Mouse (Mus musculus) embryonic facial prominence, embryonic 12.5 days (tissue): ENCODE measurements around the gene March10. TPM values are rescaled to one million over a fixed set of nuclear protein-coding genes. Genes with fewer than 3 reads are reported as not detected.

Source experiments
- ATAC-seq: fragments of 200-750 bp; cut with Nextera tagmentation; 2 replicates; pipeline ENCODE4 v1.8.0; 2017; ENCODE audit not compliant: insufficient number of reproducible peaks, insufficient read depth, low FRiP score, low TSS enrichment
- H3K27ac ChIP-seq: fragments of 300-500 bp; sonication (generic); 2 replicates; pipeline ENCODE4 v1.5.1; 2016; ENCODE audit warnings: mild to moderate bottlenecking
- H3K27me3 ChIP-seq: fragments of 300-500 bp; sonication (generic); 2 replicates; pipeline ENCODE4 v1.6.1; 2016; ENCODE audit warnings: mild to moderate bottlenecking, moderate library complexity
- H3K36me3 ChIP-seq: fragments of 300-500 bp; sonication (generic); 2 replicates; pipeline ENCODE4 v1.6.1; 2016; ENCODE audit warnings: mild to moderate bottlenecking
- H3K4me1 ChIP-seq: fragments of 300-500 bp; sonication (generic); 2 replicates; pipeline ENCODE4 v1.6.1; 2016
- H3K4me2 ChIP-seq: fragments of 300-500 bp; sonication (generic); replicated peaks from 2 replicates; pipeline ENCODE4 v1.6.1; 2016; ENCODE audit warnings: mild to moderate bottlenecking, moderate library complexity
- H3K4me3 ChIP-seq: fragments of 300-500 bp; sonication (generic); 2 replicates; pipeline ENCODE4 v1.5.1; 2016; ENCODE audit warnings: mild to moderate bottlenecking
- H3K9ac ChIP-seq: fragments of 300-500 bp; sonication (generic); 2 replicates; pipeline ENCODE4 v1.6.1; 2016; ENCODE audit warnings: mild to moderate bottlenecking, moderate library complexity
- H3K9me3 ChIP-seq: fragments of 300-500 bp; sonication (generic); 2 replicates; pipeline ENCODE4 v1.6.1; 2016; ENCODE audit warnings: mild to moderate bottlenecking, moderate library complexity
- WGBS: fragments of 180-500 bp; shearing (Covaris S2); methylation state at CpG from one replicate; pipeline ENCODE4 v1.1.7; 2016; 5-methylcytosine and 5-hydroxymethylcytosine counted together
- polyA plus RNA-seq: library from polyadenylated mRNA; unstranded; fragments of >200 nt; fragmentation: Nextera tagmentation; extraction: Ambion mirVana; gene quantifications from 2 replicates; pipeline ENCODE4 v1.2.1, GENCODE M21; 2016

The March10 gene
- polyA plus RNA-seq, 1 experiment from 2014 or later: 0.18 TPM

- ATAC-seq: no peak
Observed at GRCm38 (mm10) chr11:105465488-105465887, 9.0 kb upstream of the March10 start.

DNA sequence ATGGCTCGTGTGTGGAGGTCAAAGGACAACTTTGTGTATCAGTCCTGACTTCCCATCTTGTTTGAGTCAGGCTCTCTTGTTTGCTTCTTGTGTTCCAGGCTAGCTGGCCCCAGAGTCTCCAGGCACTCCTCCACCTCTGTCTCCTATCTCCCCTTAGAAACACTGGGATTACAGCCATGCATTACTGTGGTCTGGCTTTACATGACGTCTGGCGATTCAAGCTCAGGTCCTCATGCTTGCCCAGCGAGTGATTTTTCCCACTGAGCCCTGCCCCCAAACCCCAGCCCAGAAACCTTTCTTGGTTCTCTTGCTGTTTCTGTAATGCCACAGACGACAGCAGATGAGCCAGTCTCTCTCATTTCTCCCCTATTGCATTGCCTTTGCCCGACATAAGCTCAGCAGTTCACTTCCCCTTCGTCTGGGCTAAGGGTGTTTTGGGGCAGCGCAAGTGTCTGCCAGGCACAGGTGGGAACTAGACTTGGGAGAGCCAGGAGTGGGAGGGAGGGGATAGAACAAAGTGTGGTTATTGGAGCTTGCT lies 8.0 kb upstream of the March10 start:
- ATAC-seq: no peak
- Histone ChIP-seq H3K4me3 (no peak overlapping the region), H3K36me3 (no peaks in the 10 kb centered on the region), H3K27me3 (no peaks in the 10 kb centered on the region), H3K27ac (no peak overlapping the region), H3K4me2 (no peak overlapping the region), H3K4me1 (peaks cover 23% of the 10 kb centered on the region), H3K9me3 (no peaks in the 10 kb centered on the region), H3K9ac (no peak overlapping the region)
- 74% methylated on average over 8 of the region's 8 CpGs for WGBS

More at GRCm38 (mm10) chr11:105465488-105465887, 9.0 kb upstream of the March10 start:
- Histone ChIP-seq H3K4me2 (no peak overlapping the region), H3K4me1 (peaks cover 23% of the 10 kb centered on the region), H3K27ac (no peak overlapping the region), H3K27me3 (no peaks in the 10 kb centered on the region), H3K9ac (no peak overlapping the region), H3K4me3 (no peak overlapping the region), H3K36me3 (no peaks in the 10 kb centered on the region), H3K9me3 (no peaks in the 10 kb centered on the region)
- WGBS: 67% methylated on average over 9 of the region's 9 CpGs

DNA sequence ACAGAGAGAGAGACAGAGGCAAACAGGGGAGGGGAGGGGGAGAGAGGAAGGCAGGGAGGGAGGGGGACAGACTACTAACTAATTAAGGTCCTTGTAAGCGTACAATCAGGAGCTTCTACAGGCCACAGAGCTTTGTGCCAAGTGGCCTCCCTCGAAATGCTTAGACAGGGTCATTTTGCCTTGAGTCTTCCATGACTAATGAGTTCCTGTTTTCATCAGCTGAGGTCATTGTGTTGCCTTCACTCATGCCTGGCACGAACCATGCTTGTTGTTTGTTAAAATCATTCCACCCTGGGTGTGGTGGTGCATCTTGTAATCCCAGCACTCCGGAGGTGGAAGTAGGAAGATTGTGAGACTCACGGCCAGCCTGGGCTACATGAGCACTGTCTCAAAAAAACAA lies 3.4 kb upstream of the March10 start:
- Histone ChIP-seq H3K36me3 (no peaks in the 10 kb centered on the region), H3K9me3 (no peaks in the 10 kb centered on the region), H3K4me3 (no peak overlapping the region), H3K4me2 (no peak overlapping the region), H3K27me3 (no peaks in the 10 kb centered on the region), H3K27ac (no peak overlapping the region), H3K9ac (no peak overlapping the region), H3K4me1 (peaks cover 5% of the 10 kb centered on the region; the same call in 1 of the 2 replicates)
- WGBS: 43% methylated on average over 5 of the region's 5 CpGs
- ATAC-seq: no peak

- Histone ChIP-seq H3K4me3 (peak overlapping the region; percentile 57), H3K4me2 (peak overlapping the region; percentile 93), H3K27ac (no peak overlapping the region), H3K9me3 (no peaks in the 10 kb centered on the region), H3K4me1 (peaks cover 5% of the 10 kb centered on the region; the same call in 1 of the 2 replicates), H3K27me3 (no peaks in the 10 kb centered on the region), H3K36me3 (no peaks in the 10 kb centered on the region), H3K9ac (no peak overlapping the region)
- ATAC-seq: no peak
- 63% methylated on average over 7 of the region's 7 CpGs for WGBS
Observed at GRCm38 (mm10) chr11:105457041-105457440, 506 bp upstream of the March10 start.

GRCm38 (mm10) chr11:105455118-105455517 lies 1.4 kb downstream of the March10 start:
- no peaks in the 10 kb centered on the region for H3K36me3 ChIP-seq
- H3K4me2 ChIP-seq: no peak overlapping the region
- no peak overlapping the region for H3K9ac ChIP-seq
- no peak for ATAC-seq
- H3K27me3 ChIP-seq: no peaks in the 10 kb centered on the region
- WGBS: 90% methylated on average over 5 of the region's 5 CpGs
- H3K9me3 ChIP-seq: no peaks in the 10 kb centered on the region
- no peak overlapping the region for H3K4me3 ChIP-seq
- peaks cover 5% of the 10 kb centered on the region; the same call in 1 of the 2 replicates for H3K4me1 ChIP-seq
- H3K27ac ChIP-seq: no peak overlapping the region

DNA sequence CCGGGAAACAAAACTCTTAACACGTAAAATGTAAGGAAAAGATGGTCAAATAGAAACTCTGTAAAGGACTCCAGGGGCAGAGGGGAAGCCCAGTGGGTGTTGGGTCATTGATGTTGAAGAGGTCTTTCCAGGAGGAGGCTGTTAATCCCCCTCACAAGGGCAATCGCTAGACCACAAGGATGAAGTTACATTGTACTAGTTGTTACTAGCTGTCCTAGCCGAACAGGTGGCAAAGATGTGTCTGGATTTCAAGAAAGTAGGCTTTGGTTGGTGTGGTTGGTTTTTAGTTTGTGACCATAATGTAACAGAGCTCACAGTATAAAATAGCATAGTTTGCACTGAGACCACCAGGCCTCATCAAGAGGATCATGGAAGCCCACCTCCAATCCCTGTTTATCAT lies 3.5 kb downstream of the March10 start:
- H3K4me3 ChIP-seq: no peak overlapping the region
- ATAC-seq: no peak
- no peak overlapping the region for H3K27ac ChIP-seq
- no peaks in the 10 kb centered on the region for H3K27me3 ChIP-seq
- WGBS: 89% methylated on average over 4 of the region's 4 CpGs
- H3K9me3 ChIP-seq: no peaks in the 10 kb centered on the region
- H3K4me2 ChIP-seq: no peak overlapping the region
- H3K36me3 ChIP-seq: no peaks in the 10 kb centered on the region
- peaks cover 5% of the 10 kb centered on the region; the same call in 1 of the 2 replicates for H3K4me1 ChIP-seq
- H3K9ac ChIP-seq: no peak overlapping the region

- ATAC-seq: no peak
- no peak overlapping the region for H3K4me2 ChIP-seq
- WGBS: 85% methylated on average over 4 of the region's 4 CpGs
Observed at GRCm38 (mm10) chr11:105452504-105452903, 4.0 kb downstream of the March10 start.

GRCm38 (mm10) chr11:105451553-105452135 lies 4.9 kb downstream of the March10 start:
- Histone ChIP-seq H3K4me2 (no peak overlapping the region), H3K36me3 (no peaks in the 10 kb centered on the region), H3K9me3 (no peaks in the 10 kb centered on the region), H3K27me3 (no peaks in the 10 kb centered on the region), H3K27ac (no peak overlapping the region), H3K9ac (no peak overlapping the region), H3K4me1 (0 out of 2 replicates have a peak, but pooled peaks cover 4% of the 10 kb centered on the region), H3K4me3 (no peak overlapping the region)
- WGBS: 59% methylated on average over 7 of the region's 7 CpGs
- no peak for ATAC-seq

More at GRCm38 (mm10) chr11:105452504-105452903, 4.0 kb downstream of the March10 start:
- no peaks in the 10 kb centered on the region for H3K27me3 ChIP-seq
- no peak overlapping the region for H3K27ac ChIP-seq
- H3K4me3 ChIP-seq: no peak overlapping the region
- H3K36me3 ChIP-seq: no peaks in the 10 kb centered on the region
- no peak overlapping the region for H3K9ac ChIP-seq
- peaks cover 5% of the 10 kb centered on the region; the same call in 1 of the 2 replicates for H3K4me1 ChIP-seq
- no peaks in the 10 kb centered on the region for H3K9me3 ChIP-seq

DNA sequence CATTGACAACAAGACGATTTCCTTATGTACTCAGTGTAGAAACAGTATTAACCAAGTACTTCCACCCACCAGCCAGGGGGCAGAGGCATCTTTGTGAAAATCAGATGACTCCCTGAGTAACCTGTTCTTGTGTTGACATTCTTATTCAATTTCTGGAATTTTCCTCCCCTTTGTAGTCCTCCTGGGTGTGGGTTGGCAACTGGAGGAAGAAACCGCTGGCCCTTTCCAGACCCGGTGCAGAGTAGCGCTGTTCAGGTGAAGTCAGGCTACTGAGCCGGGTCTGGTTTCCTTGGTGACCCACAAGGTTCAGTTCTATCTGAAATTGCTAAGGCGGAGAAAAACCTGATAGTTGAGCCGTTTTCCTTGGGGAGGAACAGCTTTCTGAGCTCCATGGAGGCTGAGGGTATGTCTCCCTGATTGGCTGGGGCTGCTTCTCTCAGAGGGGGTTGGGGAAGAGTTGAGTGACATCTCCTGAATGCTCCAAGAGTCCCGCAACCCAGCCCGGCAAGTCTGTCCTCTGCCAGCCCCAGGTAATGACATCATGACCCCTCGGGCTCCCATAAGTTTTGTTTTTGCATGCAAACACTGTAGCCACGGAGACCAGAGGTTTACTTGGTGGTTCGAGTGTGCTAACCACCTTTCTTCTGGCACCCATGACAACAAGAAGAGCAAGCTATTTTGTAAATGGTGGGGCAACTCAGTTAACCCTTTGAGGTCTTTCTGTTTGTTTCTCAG lies 6.8 kb downstream of the March10 start:
- WGBS: 62% methylated on average over 12 of the region's 12 CpGs
- Histone ChIP-seq H3K4me2 (no peak overlapping the region), H3K36me3 (no peaks in the 10 kb centered on the region), H3K9ac (no peak overlapping the region), H3K27ac (no peak overlapping the region), H3K9me3 (no peaks in the 10 kb centered on the region), H3K4me1 (no peaks in the 10 kb centered on the region), H3K4me3 (no peak overlapping the region), H3K27me3 (no peaks in the 10 kb centered on the region)
- ATAC-seq: no peak

DNA sequence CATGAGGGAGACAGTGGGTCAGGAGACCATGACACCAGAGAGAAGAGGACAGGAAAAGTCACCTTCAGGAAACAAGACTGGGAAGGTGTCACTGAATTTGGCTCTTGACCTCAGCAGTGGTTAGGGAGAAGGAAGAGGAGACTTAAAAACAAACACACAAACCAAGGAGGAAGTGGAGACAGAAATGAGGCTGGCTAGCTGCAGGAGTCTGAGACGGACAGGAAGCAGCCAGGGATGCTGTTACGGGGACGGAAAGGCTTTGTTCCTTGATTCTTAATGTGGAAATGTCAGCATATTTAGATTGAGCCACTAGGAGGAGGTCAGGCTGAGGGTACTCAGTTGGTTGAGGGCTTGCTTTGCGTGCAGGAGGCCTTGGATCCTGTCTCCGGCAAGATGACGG lies 8.9 kb downstream of the March10 start:
- no peaks in the 10 kb centered on the region for H3K9me3 ChIP-seq
- H3K27ac ChIP-seq: no peak overlapping the region
- no peaks in the 10 kb centered on the region for H3K27me3 ChIP-seq
- peaks cover 7% of the 10 kb centered on the region; the same call in 1 of the 2 replicates for H3K4me1 ChIP-seq
- H3K4me2 ChIP-seq: no peak overlapping the region
- H3K9ac ChIP-seq: no peak overlapping the region
- ATAC-seq: no peak
- H3K36me3 ChIP-seq: no peaks in the 10 kb centered on the region
- 67% methylated on average over 6 of the region's 6 CpGs for WGBS
- no peak overlapping the region for H3K4me3 ChIP-seq

GRCm38 (mm10) chr11:105446221-105446620 lies 10.3 kb downstream of the March10 start:
- H3K27ac ChIP-seq: no peak overlapping the region
- WGBS: 86% methylated on average over 5 of the region's 5 CpGs
- no peaks in the 10 kb centered on the region for H3K9me3 ChIP-seq
- H3K4me3 ChIP-seq: no peak overlapping the region
- peaks cover 7% of the 10 kb centered on the region; the same call in 1 of the 2 replicates for H3K4me1 ChIP-seq
- no peak overlapping the region for H3K4me2 ChIP-seq
- no peak for ATAC-seq
- H3K27me3 ChIP-seq: no peaks in the 10 kb centered on the region
- no peak overlapping the region for H3K9ac ChIP-seq
- no peaks in the 10 kb centered on the region for H3K36me3 ChIP-seq

- Histone ChIP-seq H3K36me3 (no peaks in the 10 kb centered on the region), H3K9ac (no peak overlapping the region), H3K27ac (no peak overlapping the region), H3K9me3 (no peaks in the 10 kb centered on the region), H3K4me2 (no peak overlapping the region), H3K4me3 (no peak overlapping the region), H3K27me3 (no peaks in the 10 kb centered on the region), H3K4me1 (peaks cover 7% of the 10 kb centered on the region; the same call in 1 of the 2 replicates)
- ATAC-seq: no peak
- WGBS: 71% methylated on average over 5 of the region's 5 CpGs
Observed at GRCm38 (mm10) chr11:105445741-105446140, 10.8 kb downstream of the March10 start.
